Mouse (Mus musculus): ENCODE results near the gene Olfr578. TPM values are rescaled to one million over a fixed set of nuclear protein-coding genes. Genes with fewer than 3 reads are reported as not detected.

The Olfr578 gene
- polyA plus RNA-seq (2012; rRNA removed) = not detected in 2 replicates

DNA sequence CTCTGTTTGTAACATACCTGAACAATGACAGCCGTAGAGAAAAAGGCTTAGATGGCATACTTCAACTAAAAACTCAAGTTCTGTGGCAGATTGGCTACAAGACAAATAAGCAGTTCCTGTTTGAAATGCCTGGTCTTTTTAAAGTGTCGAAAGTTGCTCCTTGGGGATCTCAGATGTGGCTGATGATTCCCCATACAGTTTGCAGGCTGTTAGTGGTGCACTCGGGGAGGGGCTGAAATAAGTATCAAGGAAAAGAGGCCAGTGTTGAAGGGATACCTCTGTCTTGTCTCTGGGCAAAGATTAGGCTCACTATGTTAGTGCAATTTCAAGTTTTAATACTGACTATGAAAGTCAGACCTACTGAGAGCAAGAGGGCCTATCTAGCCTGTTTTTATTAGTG, at the start of gene Olfr578:
TSS of gene Olfr578 (minus strand) at position 101 of the 400 bp plus-strand sequence.
- 55% methylated on average over 3 of the region's 3 CpGs for WGBS

DNA sequence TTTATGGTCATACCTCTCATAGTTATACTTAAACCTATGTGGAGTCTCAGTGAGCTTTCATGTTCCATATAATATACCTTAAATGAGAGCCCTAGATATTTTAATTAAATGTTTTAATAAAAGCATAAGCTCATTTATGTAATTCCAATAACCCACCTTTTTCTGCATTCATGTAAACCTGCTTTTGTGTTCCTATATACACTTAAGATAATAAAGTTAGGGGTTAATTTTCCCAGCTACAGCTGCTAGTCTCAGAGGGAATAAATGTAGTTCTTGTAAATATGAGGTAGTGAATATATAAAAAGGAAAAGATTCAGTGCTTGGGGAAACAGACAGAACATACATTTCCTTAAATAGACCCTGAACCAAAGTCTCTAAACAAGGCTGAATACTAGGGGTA, 48.6 kb upstream of the Olfr578 start, which contains the start of gene Olfr582:
TSS of gene Olfr582 (plus strand) at position 301 of the 400 bp plus-strand sequence.
- DNase-seq (ENCODE audit: low read depth, low spot score) = no peak

More for the DNA sequence above, at the start of gene Olfr578:
- no peak for DNase-seq (ENCODE audit: low read depth, low spot score)

DNA sequence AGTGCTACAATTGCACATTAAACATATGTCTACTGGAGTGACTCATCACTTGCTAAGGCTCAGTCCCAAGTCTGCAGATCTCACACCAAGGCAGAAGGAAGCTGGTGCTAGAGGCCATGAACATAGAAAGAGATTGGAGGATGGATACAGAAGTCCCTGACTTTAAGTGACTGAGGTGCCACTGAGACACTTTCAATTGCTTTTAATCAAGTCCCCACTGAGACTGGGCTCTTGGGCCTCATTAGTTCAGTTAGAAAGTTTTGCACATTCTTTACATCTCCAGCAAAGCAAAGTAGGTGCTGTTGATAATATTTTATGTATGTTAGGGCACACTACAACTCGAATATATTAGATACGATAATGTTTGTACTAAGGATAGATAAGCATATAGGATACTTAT, 13.3 kb downstream of the Olfr578 start, which contains the start of gene Olfr577:
TSS of gene Olfr577 (minus strand) at position 101 of the 400 bp plus-strand sequence.
- WGBS = 79% methylated on average over 2 of the region's 2 CpGs
- DNase-seq (ENCODE audit: low read depth, low spot score) = no peak

GRCm38 (mm10) chr7:102974399-102974798, 14.7 kb downstream of the Olfr578 start:
- WGBS = 20% methylated on average over 1 of the region's 1 CpGs
- no peak for DNase-seq (ENCODE audit: low read depth, low spot score)

DNA sequence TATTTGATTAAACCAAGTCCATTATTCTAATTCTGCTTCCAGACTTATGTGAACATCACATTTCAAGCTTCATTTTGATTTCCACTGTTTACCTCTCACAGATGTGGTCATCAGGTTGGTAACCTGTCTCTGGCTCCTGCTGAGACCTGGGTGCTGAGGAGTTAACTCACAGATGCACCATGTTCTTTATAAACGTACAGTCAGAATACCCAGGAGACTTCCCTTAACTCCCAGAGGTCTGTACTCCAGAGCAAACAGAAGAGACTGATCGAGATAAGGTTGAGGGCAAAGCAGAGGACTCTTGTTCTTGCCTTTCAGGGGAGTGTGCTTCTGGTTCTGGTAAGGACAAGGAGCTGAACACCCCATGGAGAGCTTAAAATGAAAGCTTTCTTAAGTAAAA, 26.8 kb downstream of the Olfr578 start, which contains the start of gene Olfr576:
TSS of gene Olfr576 (plus strand) at position 301 of the 400 bp plus-strand sequence.
- WGBS = 21% methylated on average over 2 of the region's 2 CpGs
- DNase-seq (ENCODE audit: low read depth, low spot score) = no peak

DNA sequence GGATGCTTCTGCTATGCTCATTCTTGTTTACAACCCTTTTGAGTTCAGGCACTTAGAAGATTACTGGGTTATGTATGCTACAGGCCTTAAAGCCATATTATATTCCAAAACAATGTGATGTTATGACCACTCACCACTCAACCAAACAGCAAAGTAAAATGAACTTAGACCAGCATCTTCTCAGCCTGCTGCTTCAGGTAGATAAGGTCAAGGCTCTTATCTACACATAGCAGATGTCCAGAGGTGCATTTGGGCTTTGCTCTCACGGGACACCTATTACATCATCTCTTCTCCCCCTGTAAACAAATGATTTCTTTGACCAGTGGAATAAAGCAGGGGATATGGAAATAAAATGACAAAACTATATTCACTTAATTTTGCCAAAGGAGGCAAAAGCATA, 30.5 kb downstream of the Olfr578 start, which contains the start of gene Olfr575:
TSS of gene Olfr575 (minus strand) at position 183 of the 400 bp plus-strand sequence.
- 29% methylated on average over 1 of the region's 1 CpGs for WGBS
- DNase-seq (ENCODE audit: low read depth, low spot score) = no peak

GRCm38 (mm10) chr7:102958137-102958536, 31.0 kb downstream of the Olfr578 start:
- no peak for DNase-seq (ENCODE audit: low read depth, low spot score)
- 62% methylated on average over 3 of the region's 3 CpGs for WGBS

- no peak for DNase-seq (ENCODE audit: low read depth, low spot score)
- 27% methylated on average over 1 of the region's 1 CpGs for WGBS
Observed at GRCm38 (mm10) chr7:102950732-102951131, 38.4 kb downstream of the Olfr578 start.

GRCm38 (mm10) chr7:102948167-102948566, 41.0 kb downstream of the Olfr578 start, which contains the start of gene Olfr574:
Gene Olfr574 (plus strand): TSS chr7:102948467.
- DNase-seq (ENCODE audit: low read depth, low spot score) = no peak
- WGBS = 90% methylated on average over 1 of the region's 1 CpGs

DNA sequence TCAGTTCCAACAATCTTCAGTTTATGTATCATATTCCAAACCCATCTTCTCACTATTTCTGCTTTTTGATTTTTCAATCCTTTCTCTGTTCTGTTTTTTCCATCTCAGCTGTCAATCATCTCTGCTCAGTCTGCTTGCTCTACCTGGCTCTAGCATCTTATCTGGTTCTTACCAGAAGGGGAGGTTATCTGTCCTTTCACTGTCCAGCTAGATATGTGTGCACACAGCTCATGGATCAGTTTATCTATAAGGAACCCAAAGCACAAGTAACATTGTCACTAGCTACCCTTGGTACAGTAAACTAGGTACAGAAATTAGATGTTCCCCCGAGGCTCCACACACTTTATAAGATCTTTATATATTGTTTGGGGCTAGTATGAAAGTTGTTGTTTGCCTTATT, 45.7 kb downstream of the Olfr578 start:
- WGBS = 82% methylated on average over 1 of the region's 1 CpGs
- DNase-seq (ENCODE audit: low read depth, low spot score) = no peak

GRCm38 (mm10) chr7:102942475-102942874, 46.6 kb downstream of the Olfr578 start, which contains the start of gene Olfr573-ps1:
Gene Olfr573-ps1 (minus strand): TSS chr7:102942575.
- DNase-seq (ENCODE audit: low read depth, low spot score) = no peak
- WGBS = 78% methylated on average over 2 of the region's 2 CpGs

Other genes with a start within 250 kb of the Olfr578 start
- gene Olfr560, start 230.0 kb downstream of the Olfr578 start, polyA plus RNA-seq (2012; rRNA removed) = not detected in 2 replicates
- 0.47 and 1.0 TPM in 2 replicates for gene Olfr78, start 229.9 kb downstream of the Olfr578 start, polyA plus RNA-seq (2012; rRNA removed)
- gene Olfr561, start 218.1 kb downstream of the Olfr578 start, polyA plus RNA-seq (2012; rRNA removed) = not detected in 2 replicates
- gene Olfr564, start 185.8 kb downstream of the Olfr578 start, polyA plus RNA-seq (2012; rRNA removed) = not detected in 2 replicates
- gene Olfr566, start 130.6 kb downstream of the Olfr578 start, polyA plus RNA-seq (2012; rRNA removed) = not detected in 2 replicates
- gene Olfr568, start 112.2 kb downstream of the Olfr578 start, polyA plus RNA-seq (2012; rRNA removed) = not detected in 2 replicates
- gene Olfr569, start 98.4 kb downstream of the Olfr578 start, polyA plus RNA-seq (2012; rRNA removed) = not detected in 2 replicates
- gene Olfr570, start 94.7 kb downstream of the Olfr578 start, polyA plus RNA-seq (2012; rRNA removed) = not detected in 2 replicates
- gene Olfr571, start 71.8 kb downstream of the Olfr578 start, polyA plus RNA-seq (2012; rRNA removed) = not detected in 2 replicates
- gene Olfr572, start 64.9 kb downstream of the Olfr578 start, polyA plus RNA-seq (2012; rRNA removed) = not detected in 2 replicates
- not detected in 2 replicates for gene Olfr573-ps1, start 46.7 kb downstream of the Olfr578 start, polyA plus RNA-seq (2012; rRNA removed)
- not detected in 2 replicates for gene Olfr574, start 40.9 kb downstream of the Olfr578 start, polyA plus RNA-seq (2012; rRNA removed)
- not detected in 2 replicates for gene Olfr575, start 30.5 kb downstream of the Olfr578 start, polyA plus RNA-seq (2012; rRNA removed)
- not detected in 2 replicates for gene Olfr576, start 26.7 kb downstream of the Olfr578 start, polyA plus RNA-seq (2012; rRNA removed)
- not detected in 2 replicates for gene Olfr577, start 13.4 kb downstream of the Olfr578 start, polyA plus RNA-seq (2012; rRNA removed)
- not detected in 2 replicates for gene Olfr582, start 48.7 kb upstream of the Olfr578 start, polyA plus RNA-seq (2012; rRNA removed)
- not detected in 2 replicates for gene Olfr583, start 62.0 kb upstream of the Olfr578 start, polyA plus RNA-seq (2012; rRNA removed)
- gene Olfr584, start 92.6 kb upstream of the Olfr578 start, polyA plus RNA-seq (2012; rRNA removed) = not detected in 2 replicates
- not detected in 2 replicates for gene Olfr585, start 108.4 kb upstream of the Olfr578 start, polyA plus RNA-seq (2012; rRNA removed)
- not detected in 2 replicates for gene Olfr586, start 136.3 kb upstream of the Olfr578 start, polyA plus RNA-seq (2012; rRNA removed)
- not detected in 2 replicates for gene Olfr588-ps1, start 151.6 kb upstream of the Olfr578 start, polyA plus RNA-seq (2012; rRNA removed)
- gene Olfr589, start 167.0 kb upstream of the Olfr578 start, polyA plus RNA-seq (2012; rRNA removed) = not detected in 2 replicates
- not detected in 2 replicates for gene Olfr591, start 189.0 kb upstream of the Olfr578 start, polyA plus RNA-seq (2012; rRNA removed)
- not detected in 2 replicates for gene Olfr592, start 195.5 kb upstream of the Olfr578 start, polyA plus RNA-seq (2012; rRNA removed)
- gene Olfr593, start 222.5 kb upstream of the Olfr578 start, polyA plus RNA-seq (2012; rRNA removed) = not detected in 2 replicates
- not detected in 2 replicates for gene Olfr594, start 227.7 kb upstream of the Olfr578 start, polyA plus RNA-seq (2012; rRNA removed)

Measured in large intestine, adult 2 months (tissue).